Mouse (Mus musculus): ENCODE data around the gene Milr1. TPM values are rescaled to one million over a fixed set of nuclear protein-coding genes. Genes with fewer than 3 reads are reported as not detected.
"Not testable (repeated sequence)": the region's sequence is repeated elsewhere in the genome, so short reads cannot be mapped to it uniquely, and the experiment has no call there.

Milr1 gene
- polyA plus RNA-seq, 1 experiment from 2014 or later = 1.1 TPM

- WGBS = 79% methylated on average over 6 of the region's 6 CpGs
- no peak overlapping the region for H3K4me3 ChIP-seq (ENCODE audit: low read length)
- H3K9ac ChIP-seq (ENCODE audit: low read depth, low read length) = no peak overlapping the region
- H3K27ac ChIP-seq (ENCODE audit: low read depth, low read length) = no peak overlapping the region
- no peaks in the 10 kb centered on the region for H3K36me3 ChIP-seq (ENCODE audit: control insufficient read depth, insufficient read depth, low read length)
- ATAC-seq (ENCODE audit: low FRiP score, low TSS enrichment) = no peak
- H3K9me3 ChIP-seq (ENCODE audit: control insufficient read depth, low read length) = no peaks in the 10 kb centered on the region
- H3K4me2 ChIP-seq (replicated peaks; ENCODE audit: low read depth, low read length) = no peak overlapping the region
- H3K27me3 ChIP-seq (ENCODE audit: control insufficient read depth, insufficient read depth, low read length) = no peaks in the 10 kb centered on the region
- H3K4me1 ChIP-seq (ENCODE audit: control insufficient read depth, insufficient read depth, low read length) = no peaks in the 10 kb centered on the region
These were observed 9.8 kb upstream of the Milr1 start for GRCm38 (mm10) chr11:106741232-106741631.

- H3K4me2 ChIP-seq (replicated peaks; ENCODE audit: low read depth, low read length) = no peak overlapping the region
- ATAC-seq (ENCODE audit: low FRiP score, low TSS enrichment) = no peak
- H3K4me1 ChIP-seq (ENCODE audit: control insufficient read depth, insufficient read depth, low read length) = no peaks in the 10 kb centered on the region
- 96% methylated on average over 3 of the region's 3 CpGs for WGBS
- H3K27me3 ChIP-seq (ENCODE audit: control insufficient read depth, insufficient read depth, low read length) = no peaks in the 10 kb centered on the region
- no peak overlapping the region for H3K4me3 ChIP-seq (ENCODE audit: low read length)
- H3K9ac ChIP-seq (ENCODE audit: low read depth, low read length) = no peak overlapping the region
- H3K36me3 ChIP-seq (ENCODE audit: control insufficient read depth, insufficient read depth, low read length) = no peaks in the 10 kb centered on the region
- no peak overlapping the region for H3K27ac ChIP-seq (ENCODE audit: low read depth, low read length)
- no peaks in the 10 kb centered on the region for H3K9me3 ChIP-seq (ENCODE audit: control insufficient read depth, low read length)
These were observed 9.2 kb upstream of the Milr1 start for GRCm38 (mm10) chr11:106741826-106742225.

- no peak overlapping the region for H3K27ac ChIP-seq (ENCODE audit: low read depth, low read length)
- no peaks in the 10 kb centered on the region for H3K4me1 ChIP-seq (ENCODE audit: control insufficient read depth, insufficient read depth, low read length)
- 59% methylated on average over 6 of the region's 6 CpGs for WGBS
- no peak overlapping the region for H3K4me2 ChIP-seq (replicated peaks; ENCODE audit: low read depth, low read length)
- no peaks in the 10 kb centered on the region for H3K27me3 ChIP-seq (ENCODE audit: control insufficient read depth, insufficient read depth, low read length)
- H3K9me3 ChIP-seq (ENCODE audit: control insufficient read depth, low read length) = peaks cover 4% of the 10 kb centered on the region; the same call in 1 of the 2 replicates
- ATAC-seq (ENCODE audit: low FRiP score, low TSS enrichment) = no peak; the same call in 1 of the 2 replicates
- H3K36me3 ChIP-seq (ENCODE audit: control insufficient read depth, insufficient read depth, low read length) = no peaks in the 10 kb centered on the region
- H3K4me3 ChIP-seq (ENCODE audit: low read length) = no peak overlapping the region
- no peak overlapping the region for H3K9ac ChIP-seq (ENCODE audit: low read depth, low read length)
These were observed 8.6 kb upstream of the Milr1 start for GRCm38 (mm10) chr11:106742388-106742841.

GRCm38 (mm10) chr11:106744949-106745348 lies 6.1 kb upstream of the Milr1 start:
- Histone ChIP-seq H3K27me3 (ENCODE audit: control insufficient read depth, insufficient read depth, low read length) (no peaks in the 10 kb centered on the region), H3K4me1 (ENCODE audit: control insufficient read depth, insufficient read depth, low read length) (no peaks in the 10 kb centered on the region), H3K9ac (ENCODE audit: low read depth, low read length) (no peak overlapping the region), H3K4me3 (ENCODE audit: low read length) (no peak overlapping the region), H3K9me3 (ENCODE audit: control insufficient read depth, low read length) (peaks cover 4% of the 10 kb centered on the region; the same call in 1 of the 2 replicates), H3K27ac (ENCODE audit: low read depth, low read length) (no peak overlapping the region), H3K36me3 (ENCODE audit: control insufficient read depth, insufficient read depth, low read length) (no peaks in the 10 kb centered on the region), H3K4me2 (replicated peaks; ENCODE audit: low read depth, low read length) (no peak overlapping the region)
- no peak for ATAC-seq (ENCODE audit: low FRiP score, low TSS enrichment)
- 92% methylated on average over 5 of the region's 5 CpGs for WGBS

GRCm38 (mm10) chr11:106749557-106750120 lies 1.4 kb upstream of the Milr1 start:
- H3K4me1 ChIP-seq (ENCODE audit: control insufficient read depth, insufficient read depth, low read length); H3K27ac ChIP-seq (ENCODE audit: low read depth, low read length); ATAC-seq (ENCODE audit: low FRiP score, low TSS enrichment); H3K9me3 ChIP-seq (ENCODE audit: control insufficient read depth, low read length); H3K9ac ChIP-seq (ENCODE audit: low read depth, low read length); H3K36me3 ChIP-seq (ENCODE audit: control insufficient read depth, insufficient read depth, low read length); H3K27me3 ChIP-seq (ENCODE audit: control insufficient read depth, insufficient read depth, low read length); H3K4me3 ChIP-seq (ENCODE audit: low read length); H3K4me2 ChIP-seq (replicated peaks; ENCODE audit: low read depth, low read length): not testable (repeated sequence)
- 98% methylated on average over 7 of the region's 7 CpGs for WGBS

GRCm38 (mm10) chr11:106750121-106750751 lies 790 bp upstream of the Milr1 start, which contains the start of gene Pecam1:
Gene Pecam1 (minus strand): TSS chr11:106750628.
- H3K9ac ChIP-seq (ENCODE audit: low read depth, low read length) = no peak within 1 kb of the TSS
- H3K4me3 ChIP-seq (ENCODE audit: low read length) = no peak within 1 kb of the TSS
- peaks cover 4% of the 10 kb centered on the region; the same call in 1 of the 2 replicates for H3K9me3 ChIP-seq (ENCODE audit: control insufficient read depth, low read length)
- H3K4me1 ChIP-seq (ENCODE audit: control insufficient read depth, insufficient read depth, low read length) = no peaks in the 10 kb centered on the region
- WGBS = 80% methylated on average over 13 of the region's 13 CpGs
- no peak for ATAC-seq (ENCODE audit: low FRiP score, low TSS enrichment)
- no peak within 1 kb of the TSS for H3K27ac ChIP-seq (ENCODE audit: low read depth, low read length)
- H3K4me2 ChIP-seq (replicated peaks; ENCODE audit: low read depth, low read length) = no peak within 1 kb of the TSS
- no peaks in the 10 kb centered on the region for H3K27me3 ChIP-seq (ENCODE audit: control insufficient read depth, insufficient read depth, low read length)
- no peaks in the 10 kb centered on the region for H3K36me3 ChIP-seq (ENCODE audit: control insufficient read depth, insufficient read depth, low read length)

GRCm38 (mm10) chr11:106752103-106752502 lies 1.1 kb downstream of the Milr1 start:
- no peak overlapping the region for H3K27ac ChIP-seq (ENCODE audit: low read depth, low read length)
- no peak overlapping the region for H3K4me3 ChIP-seq (ENCODE audit: low read length)
- 76% methylated on average over 7 of the region's 7 CpGs for WGBS

GRCm38 (mm10) chr11:106753314-106753713 lies 2.3 kb downstream of the Milr1 start:
- no peak overlapping the region for H3K4me2 ChIP-seq (replicated peaks; ENCODE audit: low read depth, low read length)
- H3K4me1 ChIP-seq (ENCODE audit: control insufficient read depth, insufficient read depth, low read length) = no peaks in the 10 kb centered on the region
- no peaks in the 10 kb centered on the region for H3K9me3 ChIP-seq (ENCODE audit: control insufficient read depth, low read length)
- no peaks in the 10 kb centered on the region for H3K27me3 ChIP-seq (ENCODE audit: control insufficient read depth, insufficient read depth, low read length)
- no peak for ATAC-seq (ENCODE audit: low FRiP score, low TSS enrichment)
- WGBS = 83% methylated on average over 6 of the region's 6 CpGs
- H3K9ac ChIP-seq (ENCODE audit: low read depth, low read length) = no peak overlapping the region
- H3K36me3 ChIP-seq (ENCODE audit: control insufficient read depth, insufficient read depth, low read length) = no peaks in the 10 kb centered on the region
- no peak overlapping the region for H3K4me3 ChIP-seq (ENCODE audit: low read length)
- H3K27ac ChIP-seq (ENCODE audit: low read depth, low read length) = no peak overlapping the region

More at GRCm38 (mm10) chr11:106752103-106752502, 1.1 kb downstream of the Milr1 start:
- ATAC-seq (ENCODE audit: low FRiP score, low TSS enrichment) = no peak
- Histone ChIP-seq H3K4me1 (ENCODE audit: control insufficient read depth, insufficient read depth, low read length) (no peaks in the 10 kb centered on the region), H3K4me2 (replicated peaks; ENCODE audit: low read depth, low read length) (no peak overlapping the region), H3K27me3 (ENCODE audit: control insufficient read depth, insufficient read depth, low read length) (no peaks in the 10 kb centered on the region), H3K9ac (ENCODE audit: low read depth, low read length) (no peak overlapping the region), H3K36me3 (ENCODE audit: control insufficient read depth, insufficient read depth, low read length) (no peaks in the 10 kb centered on the region), H3K9me3 (ENCODE audit: control insufficient read depth, low read length) (peaks cover 3% of the 10 kb centered on the region; the same call in 1 of the 2 replicates)

- ATAC-seq (ENCODE audit: low FRiP score, low TSS enrichment) = no peak
- Histone ChIP-seq H3K9me3 (ENCODE audit: control insufficient read depth, low read length) (no peaks in the 10 kb centered on the region), H3K9ac (ENCODE audit: low read depth, low read length) (no peak overlapping the region), H3K4me1 (ENCODE audit: control insufficient read depth, insufficient read depth, low read length) (no peaks in the 10 kb centered on the region), H3K36me3 (ENCODE audit: control insufficient read depth, insufficient read depth, low read length) (no peaks in the 10 kb centered on the region), H3K4me3 (ENCODE audit: low read length) (no peak overlapping the region), H3K27ac (ENCODE audit: low read depth, low read length) (no peak overlapping the region), H3K4me2 (replicated peaks; ENCODE audit: low read depth, low read length) (no peak overlapping the region), H3K27me3 (ENCODE audit: control insufficient read depth, insufficient read depth, low read length) (no peaks in the 10 kb centered on the region)
- WGBS = 48% methylated on average over 5 of the region's 5 CpGs
These were observed 4.6 kb downstream of the Milr1 start for GRCm38 (mm10) chr11:106755583-106755982.
